Mouse (Mus musculus): ENCODE measurements around the gene Adamts8. TPM values are rescaled to one million over a fixed set of nuclear protein-coding genes. Genes with fewer than 3 reads are reported as not detected.

Adamts8 gene
- total RNA-seq, 2 experiments from 2014 or later, result 4.0 to 4.6 TPM

DNA sequence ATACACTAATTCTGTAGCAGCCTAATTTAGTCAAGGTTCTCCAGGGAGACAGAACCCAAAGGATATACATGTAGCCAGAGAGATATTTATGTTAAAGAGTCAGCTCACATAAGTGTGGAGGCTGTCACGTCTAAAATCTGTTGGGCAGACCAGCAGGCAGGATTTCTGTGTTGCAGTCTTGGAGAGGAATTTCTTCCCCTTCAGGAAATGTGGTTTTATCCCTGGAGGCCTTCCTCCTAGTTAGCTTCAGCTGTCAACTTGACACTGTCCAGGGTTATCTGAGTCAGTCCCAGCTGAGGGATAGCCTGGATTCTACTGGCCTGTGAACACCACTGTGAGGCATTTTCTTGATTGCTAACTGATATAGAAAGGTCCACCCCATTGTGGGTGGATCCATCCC lies 69.2 kb downstream of the Adamts8 start:
- H3K27ac ChIP-seq, result no peak overlapping the region
- no peak for TF ChIP-seq CTCF (conservative IDR thresholded peaks at IDR 0.05)
- no peak overlapping the region for H3K4me3 ChIP-seq
- DNase-seq (ENCODE audit: low spot score in 2 of 2), result no peak

DNA sequence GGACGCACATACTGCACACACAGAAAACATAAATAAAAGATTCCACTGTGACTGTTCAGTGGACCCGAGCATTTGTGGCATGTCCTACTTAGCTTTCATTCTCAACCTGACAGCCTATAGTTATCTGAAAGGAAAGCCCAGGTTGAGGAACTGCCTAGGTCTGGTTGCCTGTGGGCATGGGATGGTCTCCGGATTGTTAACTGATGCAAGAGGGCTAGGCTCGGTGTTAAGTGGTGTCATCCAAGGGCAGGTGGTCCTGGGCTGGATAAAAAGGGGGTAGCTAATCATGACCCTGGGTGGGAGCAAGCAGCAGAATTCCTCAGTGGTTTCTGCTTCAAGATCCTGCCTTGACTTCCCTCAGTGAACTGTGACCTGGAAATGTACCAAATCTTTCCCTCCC lies 70.3 kb downstream of the Adamts8 start:
- Histone ChIP-seq H3K4me3 (no peak overlapping the region), H3K27ac (no peak overlapping the region)
- no peak for DNase-seq (ENCODE audit: low spot score in 2 of 2)
- TF ChIP-seq CTCF (conservative IDR thresholded peaks at IDR 0.05), result no peak

DNA sequence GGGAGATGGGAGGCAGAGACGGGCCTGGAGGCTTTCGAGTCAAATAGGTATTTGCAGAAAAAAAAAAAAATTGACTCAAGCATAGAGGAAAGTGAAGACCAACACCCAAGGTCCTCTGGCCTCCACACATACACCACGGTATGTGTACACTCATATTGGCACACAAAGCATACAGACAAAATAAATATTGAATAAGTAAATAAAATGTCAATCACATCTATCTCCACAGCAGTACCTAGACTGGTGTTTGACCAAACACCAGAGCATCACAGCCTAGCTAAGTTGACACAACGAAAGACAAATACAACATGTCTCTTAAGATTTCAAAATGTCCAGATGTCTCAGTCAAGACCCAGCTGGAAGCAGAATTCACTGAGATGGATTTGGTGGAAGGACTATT lies 71.1 kb downstream of the Adamts8 start:
- no peak for DNase-seq (ENCODE audit: low spot score in 2 of 2)
- H3K4me3 ChIP-seq, result no peak overlapping the region
- no peak for TF ChIP-seq CTCF (conservative IDR thresholded peaks at IDR 0.05)
- no peak overlapping the region for H3K27ac ChIP-seq

Other genes with a start within 250 kb of the Adamts8 start
- 1 to 10 TPM; 3.4 to 4.0 TPM for gene Adamts15, start 20.1 kb upstream of the Adamts8 start, total RNA-seq (2021)
- gene Zbtb44, start 88.1 kb downstream of the Adamts8 start, total RNA-seq (2021), result 10 to 100 TPM; 39.5 to 41.6 TPM
- gene St14, start 189.3 kb downstream of the Adamts8 start, total RNA-seq (2021), result under 1 TPM; 0.61 to 0.79 TPM

Data from layer of hippocampus, adult 2 months (tissue).